Mouse (Mus musculus): ENCODE results near the gene Grin2a.

- TF ChIP-seq POLR2A (IDR thresholded peaks at IDR 0.05; ENCODE audit: low read depth, low read length) (no peak), CTCF (IDR thresholded peaks at IDR 0.05; ENCODE audit: extremely low read depth, insufficient read depth, insufficient read length, insufficient replicate concordance) (no peak)
Measured at GRCm38 (mm10) chr16:9672390-9672789, 323.0 kb downstream of the Grin2a start.
